8 mouse cellular contexts compared by ENCODE assay signal in genomic region chr4:33587666-33588065, GRCm38 (mm10).
DNase-seq lines count a peak whose midpoint lies in the region; ATAC-seq lines count a peak whose summit lies in the region.

No protein-coding gene starts in this region.

- H3K4me2 ChIP-seq in forebrain, embryonic 12.5 days = no peak overlapping the region

- no peaks in the 10 kb centered on the region for H3K9me3 ChIP-seq in forebrain, embryonic 12.5 days
- peaks cover 7% of the 10 kb centered on the region; the same call in 1 of the 2 replicates for H3K9me3 ChIP-seq in forebrain, embryonic 10.5 days
- H3K9me3 ChIP-seq in heart, embryonic 10.5 days = no peaks in the 10 kb centered on the region

- no peaks in the 10 kb centered on the region for H3K36me3 ChIP-seq in forebrain, embryonic 12.5 days (replicated peaks)
- no peaks in the 10 kb centered on the region for H3K36me3 ChIP-seq in forebrain, embryonic 10.5 days (replicated peaks)
- no peaks in the 10 kb centered on the region for H3K36me3 ChIP-seq in heart, embryonic 10.5 days

- H3K27me3 ChIP-seq in forebrain, embryonic 12.5 days = no peaks in the 10 kb centered on the region
- H3K27me3 ChIP-seq in forebrain, embryonic 10.5 days (ENCODE audit: poor library complexity, severe bottlenecking) = peaks cover 11% of the 10 kb centered on the region; the same call in 1 of the 2 replicates
- peaks cover 20% of the 10 kb centered on the region; the same call in 1 of the 2 replicates for H3K27me3 ChIP-seq in heart, embryonic 10.5 days (ENCODE audit: insufficient read depth, poor library complexity, severe bottlenecking)

- H3K4me3 ChIP-seq in forebrain, embryonic 12.5 days (replicated peaks) = no peak overlapping the region
- no peak overlapping the region for H3K4me3 ChIP-seq in forebrain, embryonic 10.5 days
- H3K4me3 ChIP-seq in heart, embryonic 10.5 days = peak overlapping the region; percentile 45; the same call in 1 of the 2 replicates

- peaks cover 40% of the 10 kb centered on the region for H3K4me1 ChIP-seq in forebrain, embryonic 12.5 days
- H3K4me1 ChIP-seq in forebrain, embryonic 10.5 days = peaks cover 39% of the 10 kb centered on the region
- H3K4me1 ChIP-seq in heart, embryonic 10.5 days = peaks cover 30% of the 10 kb centered on the region

- WGBS in forebrain, embryonic 12.5 days = 67% methylated on average over 11 of the region's 11 CpGs
- WGBS in forebrain, embryonic 10.5 days = 82% methylated on average over 11 of the region's 11 CpGs
- 39% methylated on average over 11 of the region's 11 CpGs for WGBS in heart, embryonic 10.5 days

- ATAC-seq in forebrain, embryonic 12.5 days (ENCODE audit: low FRiP score) = no peak

- peak overlapping the region; percentile 78; the same call in 1 of the 2 replicates for H3K27ac ChIP-seq in forebrain, embryonic 12.5 days
- no peak overlapping the region for H3K27ac ChIP-seq in forebrain, embryonic 10.5 days
- H3K27ac ChIP-seq in heart, embryonic 10.5 days = no peak overlapping the region; the same call in 1 of the 2 replicates

- DNase-seq in forebrain, embryonic 10.5 days (ENCODE audit: extremely low spot score, low spot score) = no peak
- DNase-seq in 416B (ENCODE audit: low read depth) = peak; percentile 19
- DNase-seq in cerebellum, adult 9-11 months = peak; percentile 52
- peak; percentile 80 for DNase-seq in heart, embryonic 10.5 days (ENCODE audit: low spot score)
- DNase-seq in lung, postnatal 36 days = peak; percentile 22
- DNase-seq in ovary, postnatal 10 days (ENCODE audit: low spot score) = no peak
- no peak for DNase-seq in layer of hippocampus, postnatal 25 days (ENCODE audit: extremely low spot score in 1 of 2, low spot score in 1 of 2)

- H3K9ac ChIP-seq in forebrain, embryonic 12.5 days = no peak overlapping the region

Comparison
In these comparisons a context has a peak if more than half of its experiments do, and no peak if none do; other contexts are left out.
1. DNase-seq: peak in 416B (single experiment), cerebellum, adult 9-11 months (single experiment), heart, embryonic 10.5 days (single experiment) and lung, postnatal 36 days (single experiment); none in forebrain, embryonic 10.5 days (single experiment), ovary, postnatal 10 days (single experiment) and layer of hippocampus, postnatal 25 days (0 of 2).